Mouse (Mus musculus) CD4-positive, CD25-positive, alpha-beta regulatory T cell, adult 2 months (primary cell): ENCODE results near the gene Tox2.
A peak's percentile ranks its signal among the peaks of the same experiment; 100 is the strongest.

Experiments used
- DNase-seq: peaks from one replicate; pipeline ENCODE4 v3.0.0-alpha.2; 2012; ENCODE audit warnings: low read depth, low spot score

Tox2 gene

GRCm38 (mm10) chr2:163254228-163254627 lies 51.3 kb downstream of the Tox2 start:
- DNase-seq: no peak

- no peak for DNase-seq
Measured at GRCm38 (mm10) chr2:163256765-163257164, 53.8 kb downstream of the Tox2 start.

- DNase-seq: no peak
Measured at GRCm38 (mm10) chr2:163261362-163262054, 58.6 kb downstream of the Tox2 start.

- DNase-seq: no peak
Measured at GRCm38 (mm10) chr2:163262055-163262420, 59.1 kb downstream of the Tox2 start.

GRCm38 (mm10) chr2:163267097-163267496 lies 64.2 kb downstream of the Tox2 start:
- DNase-seq: no peak

GRCm38 (mm10) chr2:163271581-163272492 lies 68.9 kb downstream of the Tox2 start:
- no peak for DNase-seq

- DNase-seq: peak; percentile 16
Measured at GRCm38 (mm10) chr2:163273815-163274214, 70.9 kb downstream of the Tox2 start.

- DNase-seq: no peak
Measured at GRCm38 (mm10) chr2:163275986-163276385, 73.1 kb downstream of the Tox2 start.

GRCm38 (mm10) chr2:163277979-163278378 lies 75.1 kb downstream of the Tox2 start:
- no peak for DNase-seq

- DNase-seq: no peak
Measured at GRCm38 (mm10) chr2:163280636-163281322, 77.9 kb downstream of the Tox2 start.

GRCm38 (mm10) chr2:163284856-163285255 lies 81.9 kb downstream of the Tox2 start:
- no peak for DNase-seq

GRCm38 (mm10) chr2:163285335-163285734 lies 82.4 kb downstream of the Tox2 start:
- no peak for DNase-seq

- peak; percentile 80 for DNase-seq
Measured at GRCm38 (mm10) chr2:163285762-163286161, 82.8 kb downstream of the Tox2 start.

- DNase-seq: no peak
Measured at GRCm38 (mm10) chr2:163288881-163289379, 86.0 kb downstream of the Tox2 start.

- DNase-seq: no peak
Measured at GRCm38 (mm10) chr2:163296999-163297630, 94.2 kb downstream of the Tox2 start.

- DNase-seq: no peak
Measured at GRCm38 (mm10) chr2:163300069-163301060, 97.4 kb downstream of the Tox2 start.

GRCm38 (mm10) chr2:163301641-163302040 lies 98.7 kb downstream of the Tox2 start:
- peak; percentile 21 for DNase-seq

- DNase-seq: no peak
Measured at GRCm38 (mm10) chr2:163303037-163303436, 100.1 kb downstream of the Tox2 start.

- no peak for DNase-seq
Measured at GRCm38 (mm10) chr2:163309376-163309775, 106.5 kb downstream of the Tox2 start.

- DNase-seq: no peak
Measured at GRCm38 (mm10) chr2:163310163-163310688, 107.3 kb downstream of the Tox2 start.
